Mouse (Mus musculus) telencephalon, adult 2 months (tissue): ENCODE results near the gene Mrpl54.

Experiments used
- DNase-seq: peaks from one replicate; pipeline ENCODE4 v3.0.0-alpha.2; 2011; ENCODE audit warnings: low read depth, low spot score

The Mrpl54 gene

GRCm38 (mm10) chr10:81266211-81267105 lies at the start of gene Mrpl54, which contains the start of gene Apba3:
Gene Mrpl54 (minus strand): TSS chr10:81266934.
Gene Apba3 (plus strand): TSS chr10:81266960.
- peak; percentile 90 for DNase-seq

DNA sequence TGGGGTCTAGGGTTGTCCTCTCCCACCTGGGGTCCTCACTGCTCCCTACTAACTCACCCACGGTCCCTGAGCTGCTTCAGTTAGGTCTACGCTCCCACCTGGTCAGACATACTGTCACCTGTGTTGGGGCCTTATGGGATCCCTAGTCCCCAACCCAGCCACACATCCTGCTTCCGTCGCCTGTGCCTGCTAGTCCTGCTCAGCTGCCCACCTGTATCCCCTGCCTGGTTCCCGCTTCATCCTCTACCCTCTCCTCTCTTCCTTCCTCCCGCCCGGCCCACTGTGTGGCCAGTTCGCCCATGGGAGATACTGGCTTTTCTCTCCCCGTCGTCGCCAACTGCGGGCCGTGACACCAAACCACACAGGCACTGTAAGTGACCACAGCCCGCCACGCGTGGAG lies 48.9 kb upstream of the Mrpl54 start:
- no peak for DNase-seq

DNA sequence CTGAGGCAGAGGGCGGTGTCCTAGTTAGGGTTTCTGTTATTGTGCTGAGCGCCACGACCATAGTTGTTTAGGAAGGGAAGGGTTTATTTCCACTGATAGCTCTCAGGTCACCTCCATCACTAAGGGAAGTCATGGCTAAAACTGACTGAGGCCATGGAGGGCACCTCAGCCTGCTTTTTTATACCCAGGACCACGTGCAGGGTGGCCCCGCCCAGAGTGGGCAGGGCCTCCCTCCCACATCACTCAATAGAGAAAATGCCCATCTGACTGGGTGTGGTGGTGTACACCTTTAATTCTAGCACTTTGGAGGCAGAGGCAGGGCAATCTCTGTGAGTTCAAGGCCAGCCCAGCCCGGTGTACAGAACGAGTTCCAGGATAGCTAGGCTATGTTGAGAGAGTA lies 47.5 kb upstream of the Mrpl54 start:
- no peak for DNase-seq

- no peak for DNase-seq
These were observed 46.8 kb upstream of the Mrpl54 start for GRCm38 (mm10) chr10:81313581-81313980.

DNA sequence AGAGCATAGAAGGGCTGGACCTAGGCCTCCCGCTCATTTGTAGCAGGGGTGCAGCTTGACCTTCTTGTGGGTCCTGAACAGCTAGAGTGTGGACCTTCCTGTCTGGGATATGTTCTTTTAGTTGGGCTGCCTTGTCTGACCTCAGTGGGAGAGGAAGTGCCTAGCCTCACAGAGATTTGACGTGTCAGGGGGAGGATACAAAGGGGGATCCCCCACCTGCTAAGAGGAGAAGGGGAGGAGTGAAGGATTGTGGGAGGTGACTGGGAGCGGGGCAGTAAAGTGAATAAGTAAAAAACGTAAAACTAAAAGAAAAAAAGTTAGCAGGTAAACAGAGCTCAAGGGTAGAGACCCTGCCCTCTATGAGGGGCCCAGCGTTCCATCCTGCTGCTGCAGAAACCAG lies 42.8 kb upstream of the Mrpl54 start:
- DNase-seq = no peak

GRCm38 (mm10) chr10:81306837-81307682 lies 40.3 kb upstream of the Mrpl54 start:
- peak; percentile 68 for DNase-seq

DNA sequence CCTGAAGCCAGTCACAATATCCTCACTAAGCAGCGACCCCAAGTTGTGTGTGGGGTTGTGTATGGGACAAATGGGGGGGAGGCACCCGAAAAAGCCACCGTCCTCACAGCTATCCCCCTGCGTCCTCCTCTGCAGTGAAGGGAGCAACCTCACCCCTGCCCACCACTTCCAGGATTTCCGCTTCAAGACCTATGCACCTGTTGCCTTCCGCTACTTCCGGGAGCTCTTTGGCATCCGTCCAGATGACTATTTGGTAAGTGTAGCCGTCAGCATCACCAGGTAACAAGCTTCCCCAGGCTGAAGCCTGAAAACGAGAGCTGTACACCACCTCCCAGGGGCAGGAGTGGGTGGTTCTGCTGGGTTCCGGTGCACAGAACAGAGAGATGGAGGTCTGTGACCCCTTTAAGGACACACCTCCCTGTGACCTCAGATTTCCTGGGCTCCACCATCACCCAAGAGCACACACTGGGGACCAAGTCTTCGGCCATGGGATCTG lies 39.5 kb upstream of the Mrpl54 start:
- no peak for DNase-seq

GRCm38 (mm10) chr10:81305663-81306062 lies 38.9 kb upstream of the Mrpl54 start:
- DNase-seq = no peak

- DNase-seq = no peak
These were observed 38.0 kb upstream of the Mrpl54 start for GRCm38 (mm10) chr10:81304597-81305238.

- no peak for DNase-seq
These were observed 37.0 kb upstream of the Mrpl54 start for GRCm38 (mm10) chr10:81303761-81304160.

DNA sequence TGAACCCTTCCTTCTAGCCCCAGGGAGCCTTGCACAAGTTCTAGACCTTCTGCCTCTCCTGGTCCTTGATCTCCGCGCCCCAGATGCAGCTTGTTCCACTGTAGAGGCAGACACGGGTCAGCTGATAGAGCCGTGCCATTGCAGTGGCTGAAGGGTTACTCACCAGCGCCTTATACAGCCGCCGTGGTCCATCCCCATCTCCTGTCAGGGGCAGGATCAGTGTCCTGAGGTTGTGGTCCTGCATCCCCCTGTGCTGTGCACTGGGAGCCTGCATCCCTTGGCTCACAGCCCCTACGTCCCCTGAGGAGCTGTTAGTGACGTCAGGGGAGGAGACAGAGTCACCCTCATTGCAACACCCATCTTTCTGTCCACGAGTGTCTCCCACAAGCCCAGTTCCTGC lies 36.5 kb upstream of the Mrpl54 start:
- no peak for DNase-seq

GRCm38 (mm10) chr10:81302781-81303218 lies 36.1 kb upstream of the Mrpl54 start:
- DNase-seq = peak; percentile 75

DNA sequence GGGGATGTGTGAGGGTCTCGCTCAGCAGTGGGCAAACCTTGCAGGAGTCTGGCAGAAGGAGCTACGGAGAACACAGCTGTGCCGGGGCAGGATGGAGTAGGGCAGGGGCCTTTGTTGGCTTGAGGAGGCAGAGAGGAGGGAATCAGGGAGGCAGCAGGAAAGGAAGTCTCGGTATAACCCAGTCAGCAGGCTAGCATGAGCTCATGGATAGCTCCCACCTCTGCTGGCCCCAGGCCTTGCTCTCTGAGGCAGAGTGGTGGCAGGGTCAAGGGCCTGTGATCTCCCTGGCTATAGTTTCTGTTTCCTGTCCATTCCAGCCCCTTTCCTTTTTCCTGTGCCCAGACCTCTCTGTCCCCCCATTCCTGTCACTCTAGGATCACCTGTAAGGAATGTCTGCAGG lies 35.6 kb upstream of the Mrpl54 start:
- no peak for DNase-seq

DNA sequence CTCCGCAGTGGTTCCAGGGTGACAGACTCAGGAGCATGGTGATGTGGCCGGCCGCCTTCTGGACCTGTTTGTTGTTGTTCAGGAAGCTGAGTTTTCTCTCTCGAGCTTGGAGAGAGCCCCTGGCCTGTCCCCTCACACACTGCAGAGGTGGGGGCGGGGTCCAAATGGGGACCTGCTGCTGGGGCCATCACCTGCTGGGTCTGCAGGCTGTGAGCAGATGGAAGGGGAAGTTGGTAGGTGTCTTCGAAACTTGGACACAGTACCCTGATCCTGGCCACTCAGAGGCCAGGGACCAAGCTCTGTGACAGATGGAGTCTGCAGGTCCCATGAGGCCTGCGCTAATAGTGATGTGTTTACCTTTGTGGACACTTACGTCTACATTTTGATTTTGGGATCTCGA lies 34.6 kb upstream of the Mrpl54 start:
- DNase-seq = no peak

DNA sequence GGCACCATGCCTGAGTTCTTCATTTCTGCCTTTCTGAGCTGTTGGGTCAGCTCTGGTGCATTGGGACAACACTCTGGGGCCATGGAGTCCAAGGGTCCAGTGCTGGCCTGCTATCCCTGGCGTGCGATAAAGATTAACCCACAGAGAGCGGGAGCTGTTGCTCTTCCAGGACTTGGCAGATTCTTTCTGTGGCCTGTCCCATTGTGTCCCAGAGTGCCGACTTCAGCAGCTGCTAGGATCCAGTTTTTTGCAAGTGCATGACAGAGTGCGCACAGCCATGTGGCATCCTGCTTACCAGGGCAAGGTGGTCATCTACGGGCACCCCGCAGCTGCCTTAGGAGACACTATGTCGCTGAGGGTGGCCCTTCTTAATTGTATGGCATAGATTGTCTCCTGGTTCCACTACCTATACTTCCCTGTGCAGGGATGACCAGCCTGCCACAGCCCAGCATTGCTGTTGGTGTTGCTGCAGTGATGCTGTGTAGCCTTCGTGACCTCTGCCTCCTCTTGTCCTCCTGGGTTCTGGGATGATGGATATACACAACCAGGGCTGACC lies 33.7 kb upstream of the Mrpl54 start:
- no peak for DNase-seq

DNA sequence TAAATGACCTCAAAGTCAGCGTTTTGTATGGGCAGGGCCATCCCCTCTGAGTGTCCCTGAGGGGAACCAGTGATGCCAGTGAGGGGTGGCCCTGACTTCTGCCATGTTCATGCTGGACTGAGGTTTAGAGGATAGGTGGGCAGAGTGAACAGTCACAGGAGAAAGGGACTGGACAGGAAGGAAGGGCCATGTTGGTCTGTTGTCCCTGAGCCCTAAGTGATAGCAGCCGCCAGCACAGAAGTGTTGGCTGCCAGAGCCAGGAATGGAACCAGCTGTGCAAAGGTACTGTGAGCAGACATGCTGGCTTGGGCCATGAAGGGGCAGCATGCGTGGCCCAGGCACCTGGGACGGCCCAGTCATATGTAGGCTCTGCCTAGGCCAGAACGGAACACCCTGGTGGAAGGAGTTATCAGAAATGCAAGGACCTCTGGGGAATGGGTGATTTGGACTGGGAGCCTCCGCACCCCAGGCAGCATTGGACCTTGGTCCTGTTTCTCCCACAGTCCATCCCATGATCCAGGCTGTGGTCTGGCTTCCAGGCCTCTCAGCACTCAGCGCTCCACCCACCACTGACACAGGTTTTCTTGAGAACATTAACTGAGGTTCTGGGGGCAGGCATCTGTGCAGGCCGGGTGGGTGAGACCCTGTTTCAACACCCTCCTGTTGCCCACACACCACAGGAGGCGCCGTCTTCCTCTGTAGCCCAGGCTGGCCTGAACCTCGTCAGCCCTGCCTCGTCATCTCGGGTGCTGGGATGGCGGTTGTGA lies 33.0 kb upstream of the Mrpl54 start:
- DNase-seq = no peak

DNA sequence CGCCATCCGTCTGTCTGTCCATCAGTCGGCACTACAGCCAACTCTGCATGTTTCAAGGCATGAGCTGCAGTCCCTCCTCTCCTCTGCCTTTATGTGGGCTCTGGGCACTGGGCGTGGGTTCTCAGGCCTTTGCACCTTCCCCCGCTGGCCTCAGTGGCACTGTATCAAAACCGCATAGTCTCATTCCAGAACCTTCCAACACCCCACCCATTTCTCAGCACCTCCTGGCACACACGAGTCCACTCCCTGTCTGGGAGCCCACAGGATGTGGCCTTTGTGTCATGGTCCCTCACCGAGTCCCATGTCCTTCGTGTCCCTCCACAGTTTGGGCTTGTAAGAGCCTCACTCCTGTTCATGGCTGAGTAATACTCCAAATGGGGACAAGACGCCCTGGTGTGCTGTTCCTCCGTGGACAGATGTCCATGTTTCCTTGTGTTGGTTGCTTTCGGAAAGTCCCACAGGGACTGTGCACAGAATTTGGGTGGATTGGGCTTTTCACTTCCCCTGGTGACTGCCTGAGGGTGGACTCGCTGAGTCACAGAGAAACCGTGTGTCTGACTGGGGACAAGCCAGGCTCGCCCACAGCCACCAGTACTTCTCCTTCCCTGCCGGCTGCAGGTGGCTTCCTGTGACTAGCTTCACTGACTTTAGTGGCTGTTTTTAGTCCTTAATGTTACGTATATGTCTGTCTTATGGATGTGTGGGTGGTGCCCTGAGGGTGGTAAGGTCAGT lies 31.8 kb upstream of the Mrpl54 start:
- DNase-seq = peak; percentile 83

DNA sequence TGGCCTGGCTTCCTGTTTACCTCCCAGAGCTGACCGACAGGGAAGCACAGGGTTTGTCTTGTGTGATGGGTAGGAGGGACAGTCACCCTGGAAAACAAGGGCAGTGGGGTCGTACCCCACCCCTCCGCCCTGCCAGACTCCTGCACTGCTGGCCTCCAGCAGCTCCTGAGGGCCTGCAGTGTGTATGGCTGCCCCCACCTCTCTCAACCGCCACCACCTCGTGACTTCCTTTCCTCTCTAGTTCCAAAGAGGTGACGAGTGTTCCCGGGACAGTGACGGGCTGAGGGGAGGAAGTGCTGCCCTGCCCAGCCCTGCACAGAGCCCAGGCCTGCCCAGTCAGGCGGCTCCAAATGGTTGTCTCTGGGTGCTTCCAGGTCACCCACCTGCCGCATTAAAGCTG lies 31.1 kb upstream of the Mrpl54 start:
- DNase-seq = no peak

DNA sequence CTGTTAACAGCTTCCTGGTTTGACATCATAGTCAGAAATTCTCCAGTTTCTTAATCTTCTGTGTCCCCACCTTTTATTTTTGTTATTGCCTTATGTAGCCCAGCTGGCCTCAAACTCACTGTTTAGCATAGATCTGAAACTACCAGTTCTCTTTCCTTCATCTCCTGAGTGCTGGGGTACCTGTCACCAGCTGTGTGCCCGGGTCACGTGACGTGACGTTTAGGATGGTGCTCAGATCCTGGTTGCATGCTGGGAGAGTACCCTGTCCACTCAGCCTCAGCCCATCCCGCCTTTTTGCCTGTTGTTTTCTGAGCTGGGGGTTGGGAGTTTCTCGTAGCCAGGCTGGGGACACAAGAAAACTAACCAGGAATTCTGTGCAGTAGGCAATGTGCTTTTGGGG lies 30.5 kb upstream of the Mrpl54 start:
- no peak for DNase-seq

- DNase-seq = peak; percentile 67
These were observed 28.5 kb upstream of the Mrpl54 start for GRCm38 (mm10) chr10:81295185-81295584.
